Mouse (Mus musculus) liver, adult 2 months (tissue): ENCODE measurements around the gene Rapsn.

ENCODE experiments used
- CTCF ChIP-seq: fragments of 200-500 bp; IDR thresholded peaks from 2 replicates; pipeline ENCODE4 v1.5.1; 2011; ENCODE audit warnings: low read depth, low read length, control low read depth
- POLR2A ChIP-seq: fragments of 200-500 bp; IDR thresholded peaks from 2 replicates; pipeline ENCODE4 v1.6.1; 2011; ENCODE audit warnings: low read length, control low read depth; ENCODE audit not compliant: insufficient read depth; ENCODE audit errors: extremely low read depth

GRCm38 (mm10) chr2:91058435-91058834 is 23.0 kb downstream of the Rapsn start:
- TF ChIP-seq CTCF = no peak
- no peak for TF ChIP-seq POLR2A
